Comparison of ENCODE assay signal across 1 mouse cellular context in the genomic region with DNA sequence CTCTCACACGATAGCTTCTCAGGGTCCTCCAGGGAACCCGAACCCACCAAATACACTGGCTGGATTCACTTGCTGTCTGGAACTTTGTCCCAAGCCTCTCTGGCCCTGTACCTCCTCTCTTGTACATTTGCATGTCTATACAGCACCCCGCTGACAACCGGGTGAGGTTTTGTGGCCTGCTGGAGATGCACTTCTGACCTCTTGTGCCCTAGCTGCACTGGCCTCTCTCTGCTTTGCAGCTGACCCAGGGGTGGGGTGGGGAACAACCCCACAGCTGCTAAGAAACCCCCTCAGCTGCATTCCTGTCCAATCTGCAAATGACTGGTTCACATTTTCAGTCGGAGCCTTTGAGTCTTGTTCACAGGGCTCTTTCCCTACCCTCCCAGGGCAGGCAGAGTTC.
TF ChIP-seq lines count a peak whose summit lies in the region.

No protein-coding gene starts in this region.

TF ChIP-seq in ES-E14, 5 proteins besides CTCF, POLR2A, EP300 and RAD21:
- TF ChIP-seq HCFC1 (IDR thresholded peaks at IDR 0.05; ENCODE audit: borderline replicate concordance, insufficient read depth, low read length): no peak
- TF ChIP-seq CHD2 (IDR thresholded peaks at IDR 0.05; ENCODE audit: low read depth, low read length): no peak
- TF ChIP-seq ZNF384 (IDR thresholded peaks at IDR 0.05; ENCODE audit: low read depth, low read length): no peak
- TF ChIP-seq ZC3H11A (IDR thresholded peaks at IDR 0.05; ENCODE audit: borderline replicate concordance, low read depth, low read length): no peak
- TF ChIP-seq MAFK (IDR thresholded peaks at IDR 0.05; ENCODE audit: insufficient read depth, low read depth, low read length): no peak
